Mouse (Mus musculus) layer of hippocampus, adult 9-10 months (tissue): ENCODE data around the gene Dennd5b.
"Not testable (repeated sequence)": the region's sequence is repeated elsewhere in the genome, so short reads cannot be mapped to it uniquely, and the experiment has no call there.

Experiments used
- DNase-seq: peaks from one replicate; pipeline ENCODE4 v3.0.0; 2022; ENCODE audit warnings: low spot score

The Dennd5b gene

GRCm38 (mm10) chr6:149010766-149011301 is 90.6 kb downstream of the Dennd5b start:
- DNase-seq, result peak; percentile 26

DNA sequence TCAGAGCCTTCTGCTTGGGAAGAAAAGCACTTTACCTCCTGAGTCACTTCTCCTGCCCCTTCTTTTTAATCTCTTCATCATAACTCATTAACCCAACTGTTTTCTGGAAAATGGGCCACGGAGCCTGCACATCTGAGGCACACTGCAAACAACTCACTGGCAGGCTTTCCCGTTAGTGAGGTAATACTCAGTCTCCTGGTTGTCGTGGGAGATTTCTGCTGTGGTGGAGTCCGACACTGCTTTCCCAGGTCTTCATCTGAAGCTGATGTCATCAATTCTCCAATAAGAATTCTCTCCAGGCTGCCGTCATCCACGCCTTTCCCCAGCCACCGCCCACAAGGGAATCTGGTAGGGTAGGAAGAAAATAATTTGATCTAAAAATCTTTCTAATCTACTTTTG is 96.5 kb downstream of the Dennd5b start:
- DNase-seq, result no peak

DNA sequence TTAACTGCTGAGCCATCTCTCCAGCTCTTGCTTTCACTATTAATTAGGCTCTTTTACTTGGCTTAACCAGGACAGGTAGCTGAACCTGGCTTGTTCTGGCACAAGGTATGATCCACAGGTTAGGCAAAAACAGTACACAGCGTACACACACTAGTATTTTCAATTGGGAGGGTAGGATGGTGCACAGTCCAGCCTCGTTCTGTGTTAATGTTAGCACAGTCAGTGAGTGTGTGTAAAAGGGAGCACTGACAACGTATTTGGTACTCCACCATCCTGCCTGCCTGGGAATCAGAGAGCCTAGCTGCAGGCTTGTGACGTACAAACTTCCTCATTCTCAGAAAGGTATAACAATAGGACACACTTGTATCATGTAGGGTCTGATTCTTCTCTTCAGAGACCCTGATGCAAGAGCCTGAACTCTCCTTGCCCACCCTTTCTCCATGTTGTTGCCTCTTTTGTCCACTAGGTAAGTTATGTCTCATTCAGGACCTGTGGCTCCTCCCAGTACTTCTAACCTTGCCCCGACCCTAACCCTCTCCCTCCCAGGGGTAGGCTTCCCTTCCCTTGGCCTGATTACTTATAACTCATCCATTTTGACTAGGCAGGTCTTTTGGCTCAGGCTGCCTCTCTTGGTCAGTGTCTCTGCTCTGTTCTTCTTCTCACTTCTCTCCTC is 107.0 kb downstream of the Dennd5b start:
- no peak for DNase-seq

DNA sequence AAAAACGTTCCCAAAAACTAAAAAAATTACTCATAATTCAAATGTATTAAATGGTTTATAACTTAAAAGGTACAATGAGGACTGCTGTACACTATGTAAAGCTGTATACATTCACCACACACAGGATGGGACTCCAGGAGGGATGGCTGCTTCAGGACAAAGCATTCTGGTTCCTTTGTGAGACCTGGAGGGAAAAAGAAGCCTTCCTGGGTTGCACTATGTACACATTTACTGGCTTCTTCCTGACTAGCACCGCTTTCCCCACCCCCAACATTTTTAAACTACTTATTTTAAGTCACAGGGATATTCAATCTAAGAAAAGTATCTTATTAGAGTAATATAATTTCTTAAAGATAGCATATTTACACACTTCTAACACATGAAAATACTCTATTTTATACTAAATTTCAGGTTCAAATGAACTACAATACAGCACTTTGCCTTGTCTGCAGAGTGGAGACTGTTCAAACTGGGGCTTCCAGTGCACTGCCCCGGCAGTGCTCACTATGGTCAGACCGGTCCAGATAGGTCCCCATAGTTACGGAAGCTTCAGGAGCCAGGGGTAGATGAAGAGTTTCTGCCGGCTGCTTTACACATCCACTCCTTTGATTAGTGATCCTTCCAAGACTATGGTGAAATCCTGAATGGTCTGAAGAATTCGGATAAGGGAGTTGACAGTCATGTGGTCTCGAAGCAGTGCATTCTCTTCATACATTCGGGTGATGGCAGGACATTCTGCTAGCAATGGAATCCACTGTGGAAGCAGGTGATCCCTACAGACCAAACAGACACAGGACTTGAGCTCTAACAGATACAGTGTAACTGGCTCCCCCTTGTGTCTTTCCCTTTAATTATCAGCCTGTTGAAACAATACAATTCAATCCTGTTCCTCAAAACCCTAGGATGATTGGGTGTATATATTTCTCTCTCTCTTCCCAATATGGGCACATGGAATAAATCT is 108.1 kb downstream of the Dennd5b start:
- DNase-seq, result peak; percentile 2

DNA sequence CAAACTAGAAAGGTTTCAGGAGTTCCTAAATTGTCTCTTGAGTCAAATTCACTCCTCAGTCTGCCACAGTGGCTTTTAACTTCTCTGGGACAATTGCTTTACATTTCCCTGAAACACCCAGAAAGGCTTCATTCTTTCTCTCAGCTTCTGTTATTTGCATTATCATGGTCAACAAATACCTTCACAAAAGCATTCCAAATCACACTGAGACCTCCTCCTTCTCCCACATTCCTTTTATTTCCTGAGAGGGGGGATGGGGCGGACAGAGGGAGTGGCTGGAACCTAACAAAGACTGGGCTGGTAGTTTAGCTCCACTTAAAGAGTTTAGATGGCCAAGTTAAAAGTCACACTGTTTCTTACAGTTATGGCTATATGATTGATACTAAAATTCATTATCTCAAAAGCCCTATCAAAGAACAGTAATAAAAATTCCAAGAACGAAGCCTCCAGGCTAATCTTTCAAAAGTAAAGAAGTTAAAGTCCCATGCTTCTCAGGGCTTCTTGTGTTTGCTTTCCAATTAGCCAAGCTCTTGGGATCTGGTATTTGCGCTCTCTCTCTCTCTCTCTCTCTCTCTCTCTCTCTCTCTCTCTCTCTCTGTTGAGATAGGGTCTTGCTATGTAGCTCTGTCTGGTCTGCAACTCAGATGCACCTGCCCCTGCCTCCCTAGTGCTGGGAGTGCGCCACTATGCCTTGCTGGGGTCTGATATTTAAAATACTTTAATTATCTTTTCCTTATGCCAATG is 108.9 kb downstream of the Dennd5b start:
- no peak for DNase-seq

- no peak for DNase-seq
Observed at GRCm38 (mm10) chr6:148991660-148992372, 109.7 kb downstream of the Dennd5b start.

DNA sequence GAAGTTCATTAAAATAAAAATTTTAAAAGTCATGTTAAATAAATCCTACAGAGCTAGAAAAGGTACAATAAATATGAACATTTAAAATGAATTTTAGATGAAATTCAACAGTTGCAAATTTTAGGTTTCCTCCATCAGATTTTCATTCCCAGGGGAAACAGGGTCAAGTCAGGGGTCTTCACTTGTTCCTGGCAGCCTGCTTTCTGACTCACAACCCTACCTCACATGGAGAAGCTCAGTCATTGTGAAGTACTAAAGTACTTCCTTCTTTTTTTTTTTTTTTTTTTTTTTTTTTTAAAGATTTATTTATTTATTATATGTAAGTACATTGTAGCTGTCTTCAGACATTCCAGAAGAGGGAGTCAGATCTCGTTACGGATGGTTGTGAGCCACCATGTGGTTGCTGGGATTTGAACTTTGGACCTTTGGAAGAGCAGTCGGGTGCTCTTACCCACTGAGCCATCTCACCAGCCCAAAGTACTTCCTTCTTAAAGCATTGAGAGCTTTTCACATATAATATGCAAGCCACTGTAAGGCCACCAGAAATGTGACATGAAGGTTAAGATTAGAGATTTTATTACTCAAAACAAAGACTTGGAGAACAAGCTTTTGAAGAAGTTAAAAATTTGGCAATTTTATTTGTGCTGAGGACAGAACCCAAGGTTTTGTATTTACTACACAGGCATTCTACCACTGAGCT is 111.5 kb downstream of the Dennd5b start:
- DNase-seq, result not testable (repeated sequence)

DNA sequence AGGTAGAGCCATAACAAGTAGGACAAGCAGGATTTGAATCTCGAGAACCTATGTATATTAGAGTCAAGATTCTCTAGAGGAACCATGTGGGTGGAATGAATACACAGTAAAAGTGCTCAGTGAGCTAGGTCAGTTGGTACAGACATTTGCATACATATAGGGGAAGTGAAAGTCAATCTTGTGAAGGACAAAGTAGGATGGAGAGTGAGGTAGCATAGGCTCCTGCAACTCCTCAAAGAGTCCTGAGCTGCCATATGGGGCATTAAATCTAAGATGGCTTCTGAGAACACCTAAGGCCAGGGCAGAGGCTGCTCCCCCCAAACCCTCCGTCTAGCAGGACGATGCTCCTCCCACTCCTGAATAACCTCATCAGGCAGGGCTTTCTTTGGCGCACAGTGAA is 115.5 kb downstream of the Dennd5b start:
- DNase-seq, result no peak

DNA sequence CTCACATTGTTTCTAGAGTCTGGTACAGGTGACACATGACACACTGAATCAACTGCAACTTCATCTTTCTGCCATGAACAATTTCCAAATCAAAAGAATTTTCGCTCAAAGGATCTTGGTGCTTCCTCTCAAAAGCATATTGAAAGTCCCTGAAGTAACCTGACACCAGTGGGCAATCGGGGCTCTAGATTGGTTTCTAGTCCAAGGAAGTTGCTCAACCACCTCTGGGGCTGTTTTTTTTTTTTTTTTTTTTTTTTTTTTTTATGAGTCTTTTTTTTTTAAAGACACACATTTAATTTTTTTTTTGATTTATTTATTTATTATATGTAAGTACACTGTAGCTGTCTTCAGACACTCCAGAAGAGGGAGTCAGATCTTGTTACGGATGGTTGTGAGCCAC is 121.0 kb downstream of the Dennd5b start:
- DNase-seq, result no peak

DNA sequence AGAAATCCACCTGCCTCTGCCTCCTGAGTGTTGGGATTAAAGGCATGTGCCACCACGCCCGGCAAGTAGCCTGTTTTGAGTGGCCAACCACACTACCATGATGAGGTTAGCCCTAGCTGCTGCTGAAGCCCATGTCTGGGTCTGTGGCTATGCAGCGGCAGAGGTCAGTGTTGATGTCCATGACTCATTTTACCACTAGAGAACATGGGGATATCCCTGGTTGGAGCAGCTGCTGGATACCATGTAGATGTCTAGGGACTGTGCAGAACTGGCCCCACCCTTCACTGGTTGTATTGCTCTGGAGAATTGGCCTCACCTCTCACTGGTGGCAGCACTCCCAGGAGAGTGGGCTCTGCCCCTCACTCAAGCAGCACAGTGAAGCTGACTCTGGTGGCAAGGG is 126.4 kb downstream of the Dennd5b start:
- no peak for DNase-seq

GRCm38 (mm10) chr6:148972891-148973290 is 128.6 kb downstream of the Dennd5b start:
- no peak for DNase-seq

- DNase-seq, result no peak
Observed at GRCm38 (mm10) chr6:148972059-148972848, 129.2 kb downstream of the Dennd5b start.

DNA sequence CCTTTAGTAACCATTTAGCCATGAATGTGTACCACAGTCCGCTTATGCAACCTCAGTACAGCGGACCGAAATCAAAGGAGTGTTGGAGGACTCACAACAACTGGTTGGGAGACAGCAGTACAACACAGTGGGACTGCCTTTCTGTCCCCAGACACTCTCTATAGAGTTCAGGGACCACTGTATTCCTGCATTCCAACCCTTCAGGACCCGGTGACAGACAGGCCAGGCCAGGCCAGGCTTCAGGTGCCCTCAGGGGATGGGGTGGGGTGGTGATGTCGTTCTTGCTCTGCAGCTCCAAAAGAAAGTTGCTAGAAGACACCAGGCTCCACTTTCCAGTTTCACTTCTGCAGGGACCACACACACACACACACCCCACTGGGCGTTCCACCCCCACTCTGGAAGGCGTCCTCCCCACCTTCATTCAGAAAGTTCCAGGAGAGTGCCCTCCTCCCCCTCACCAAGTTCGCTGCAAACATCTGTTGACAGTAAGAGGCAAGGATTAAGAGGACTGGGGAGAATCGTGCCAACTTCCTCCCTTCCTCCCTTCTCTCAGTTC is 130.0 kb downstream of the Dennd5b start:
- no peak for DNase-seq

- no peak for DNase-seq
Observed at GRCm38 (mm10) chr6:148961285-148961684, 140.2 kb downstream of the Dennd5b start.

DNA sequence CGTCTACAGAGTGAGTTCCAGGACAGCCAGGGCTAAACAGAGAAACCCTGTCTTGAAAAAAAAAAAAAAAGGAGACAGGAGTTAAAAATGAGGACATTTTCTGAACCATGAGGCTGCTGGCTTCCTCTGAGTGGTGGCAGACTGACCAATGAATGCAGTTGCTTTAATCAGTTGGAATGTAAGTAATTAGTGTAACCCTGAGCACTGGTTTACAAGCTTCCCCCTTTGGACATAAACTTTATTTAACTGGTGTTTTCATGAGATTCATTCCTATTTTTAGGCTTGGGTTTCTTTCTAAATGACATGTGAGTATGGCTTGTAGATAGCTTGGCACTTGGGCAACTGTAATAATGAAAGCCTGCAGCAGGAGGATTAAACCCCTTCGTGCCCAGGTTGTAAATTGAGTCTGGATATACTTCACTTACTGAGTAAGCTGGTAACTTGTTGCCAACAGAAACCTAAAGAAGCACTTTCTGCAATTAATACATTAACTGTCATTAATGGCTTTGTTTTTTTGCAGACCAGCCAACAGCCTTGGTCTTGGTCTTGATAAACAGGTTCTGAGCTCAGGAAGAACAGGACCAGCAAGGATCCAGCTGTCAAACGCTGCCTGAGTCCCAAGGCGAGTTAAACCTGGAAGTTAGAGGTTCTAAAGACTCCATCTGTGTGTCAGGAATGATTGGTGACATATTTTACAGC is 141.8 kb downstream of the Dennd5b start:
- no peak for DNase-seq

- no peak for DNase-seq
Observed at GRCm38 (mm10) chr6:148958712-148959111, 142.8 kb downstream of the Dennd5b start.

- DNase-seq, result no peak
Observed at GRCm38 (mm10) chr6:148957046-148957445, 144.4 kb downstream of the Dennd5b start.

GRCm38 (mm10) chr6:148955641-148956420 is 145.6 kb downstream of the Dennd5b start:
- DNase-seq, result no peak
